Mouse (Mus musculus) cortical plate, adult 2 months (tissue): ENCODE measurements around the gene Ctnnd2.

Experiments used
- CTCF ChIP-seq: fragments of 200-500 bp; IDR thresholded peaks from 2 replicates; pipeline ENCODE4 v1.5.1; 2011; ENCODE audit warnings: mild to moderate bottlenecking, control low read depth, low read length; ENCODE audit not compliant: insufficient read depth; ENCODE audit errors: extremely low read depth
- POLR2A ChIP-seq: fragments of 200-500 bp; IDR thresholded peaks from 2 replicates; pipeline ENCODE4 v1.6.1; 2011; ENCODE audit warnings: mild to moderate bottlenecking, low read length, control low read depth; ENCODE audit not compliant: insufficient read depth; ENCODE audit errors: extremely low read depth

GRCm38 (mm10) chr15:30451921-30452320 lies 279.5 kb downstream of the Ctnnd2 start:
- TF ChIP-seq CTCF = no peak
- TF ChIP-seq POLR2A = no peak
